Mouse (Mus musculus) ES-Bruce4 (cell line): ENCODE results near the gene Slc16a13. TPM values are rescaled to one million over a fixed set of nuclear protein-coding genes. Genes with fewer than 3 reads are reported as not detected.
"Not testable (repeated sequence)": the region's sequence is repeated elsewhere in the genome, so short reads cannot be mapped to it uniquely, and the experiment has no call there.

Source experiments
- H3K27ac ChIP-seq: 2 replicates; pipeline ENCODE4 v1.5.1; 2012; ENCODE audit warnings: low read length, inconsistent platforms; ENCODE audit not compliant: insufficient read depth
- H3K27me3 ChIP-seq: 2 replicates; pipeline ENCODE4 v1.6.1; 2012; ENCODE audit warnings: mild to moderate bottlenecking, low read length, inconsistent platforms; ENCODE audit not compliant: control insufficient read depth, poor library complexity, insufficient read depth, severe bottlenecking
- H3K36me3 ChIP-seq: 2 replicates; pipeline ENCODE4 v1.6.1; 2012; ENCODE audit warnings: inconsistent platforms, mild to moderate bottlenecking, low read length, moderate library complexity; ENCODE audit not compliant: control insufficient read depth, poor library complexity, insufficient read depth, severe bottlenecking
- H3K4me1 ChIP-seq: one replicate; pipeline ENCODE4 v1.8.1; 2011; ENCODE audit warnings: low read length; ENCODE audit not compliant: control insufficient read depth, insufficient read depth
- H3K4me3 ChIP-seq: 2 replicates; pipeline ENCODE4 v1.5.1; 2011; ENCODE audit warnings: low read depth, mild to moderate bottlenecking, low read length
- H3K9ac ChIP-seq: 2 replicates; pipeline ENCODE4 v1.6.1; 2012; ENCODE audit warnings: low read depth, mild to moderate bottlenecking, inconsistent platforms; ENCODE audit not compliant: poor library complexity, severe bottlenecking
- H3K9me3 ChIP-seq: replicated peaks from 2 replicates; pipeline ENCODE4 v1.6.1; 2012; ENCODE audit warnings: mild to moderate bottlenecking, low read length, inconsistent platforms; ENCODE audit not compliant: control insufficient read depth, poor library complexity, insufficient read depth, severe bottlenecking
- CTCF ChIP-seq: IDR thresholded peaks from one replicate; pipeline ENCODE4 v1.8.1; 2011; ENCODE audit warnings: low read depth, low read length
- EP300 ChIP-seq: IDR thresholded peaks from 2 replicates; pipeline ENCODE4 v1.6.1; 2011; ENCODE audit warnings: low read depth, low read length; ENCODE audit not compliant: insufficient read depth
- POLR2A ChIP-seq: IDR thresholded peaks from one replicate; pipeline ENCODE4 v1.8.1; 2011; ENCODE audit warnings: low read length; ENCODE audit not compliant: insufficient read depth
- polyA plus RNA-seq: library from polyadenylated mRNA; stranded (reverse); fragments of >200 nt; gene quantifications from 2 replicates; pipeline ENCODE4 v1.2.4, GENCODE M21; 2011; ENCODE audit warnings: low read depth; ENCODE audit not compliant: missing spikeins, insufficient read depth, insufficient read length

Gene Slc16a13
- polyA plus RNA-seq, 1 experiment = 8.9 TPM

DNA sequence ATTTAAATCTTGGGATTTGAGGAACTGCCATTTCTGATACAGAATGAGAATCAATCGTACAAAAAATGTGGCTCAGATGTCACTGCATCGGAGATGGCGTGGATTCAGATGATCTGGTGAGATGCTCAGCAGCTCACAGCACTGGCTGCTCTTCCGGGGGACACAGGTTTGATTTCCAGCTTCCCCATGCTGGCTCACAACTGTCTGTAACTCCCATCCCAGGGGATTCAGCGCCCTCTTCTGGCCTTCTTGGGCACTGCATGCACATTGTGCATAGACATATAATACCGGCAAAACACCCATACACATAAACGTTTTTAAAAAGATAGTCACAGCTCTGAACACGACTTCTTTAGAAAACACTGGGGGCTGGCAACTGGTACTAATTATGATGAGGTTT is 43.2 kb downstream of the Slc16a13 start:
- TF ChIP-seq CTCF = peak; percentile 72
- no peak for TF ChIP-seq EP300
- no peaks in the 10 kb centered on the region for H3K36me3 ChIP-seq
- H3K9me3 ChIP-seq = no peaks in the 10 kb centered on the region
- H3K27me3 ChIP-seq = no peaks in the 10 kb centered on the region
- H3K9ac ChIP-seq = no peak overlapping the region
- no peak overlapping the region for H3K4me3 ChIP-seq
- H3K27ac ChIP-seq = no peak overlapping the region
- H3K4me1 ChIP-seq = no peaks in the 10 kb centered on the region

GRCm38 (mm10) chr11:70174491-70174890 is 46.4 kb downstream of the Slc16a13 start:
- H3K9me3 ChIP-seq = no peaks in the 10 kb centered on the region
- TF ChIP-seq POLR2A = no peak
- no peak for TF ChIP-seq EP300
- no peak for TF ChIP-seq CTCF
- no peaks in the 10 kb centered on the region for H3K4me1 ChIP-seq
- no peak overlapping the region for H3K4me3 ChIP-seq
- no peaks in the 10 kb centered on the region for H3K27me3 ChIP-seq
- H3K27ac ChIP-seq = no peak overlapping the region
- no peaks in the 10 kb centered on the region for H3K36me3 ChIP-seq
- H3K9ac ChIP-seq = no peak overlapping the region

GRCm38 (mm10) chr11:70172298-70172697 is 48.6 kb downstream of the Slc16a13 start:
- H3K4me3 ChIP-seq = no peak overlapping the region
- no peak for TF ChIP-seq EP300
- TF ChIP-seq CTCF = peak; percentile 38
- H3K36me3 ChIP-seq = no peaks in the 10 kb centered on the region
- H3K4me1 ChIP-seq = no peaks in the 10 kb centered on the region
- H3K9ac ChIP-seq = no peak overlapping the region
- H3K9me3 ChIP-seq = no peaks in the 10 kb centered on the region
- H3K27ac ChIP-seq = no peak overlapping the region
- no peaks in the 10 kb centered on the region for H3K27me3 ChIP-seq

GRCm38 (mm10) chr11:70171847-70172246 is 49.0 kb downstream of the Slc16a13 start:
- Histone ChIP-seq H3K9me3 (no peaks in the 10 kb centered on the region), H3K27me3 (no peaks in the 10 kb centered on the region), H3K9ac (no peak overlapping the region), H3K4me1 (no peaks in the 10 kb centered on the region), H3K4me3 (no peak overlapping the region), H3K36me3 (no peaks in the 10 kb centered on the region), H3K27ac (no peak overlapping the region)
- peak; percentile 38 for TF ChIP-seq CTCF
- TF ChIP-seq EP300 = no peak
- TF ChIP-seq POLR2A = no peak

GRCm38 (mm10) chr11:70171181-70171580 is 49.7 kb downstream of the Slc16a13 start:
- Histone ChIP-seq H3K27ac (no peak overlapping the region), H3K27me3 (no peaks in the 10 kb centered on the region), H3K4me1 (no peaks in the 10 kb centered on the region), H3K9ac (no peak overlapping the region), H3K36me3 (no peaks in the 10 kb centered on the region), H3K9me3 (no peaks in the 10 kb centered on the region), H3K4me3 (no peak overlapping the region)
- TF ChIP-seq EP300 = no peak
- TF ChIP-seq POLR2A = no peak
- TF ChIP-seq CTCF = no peak

DNA sequence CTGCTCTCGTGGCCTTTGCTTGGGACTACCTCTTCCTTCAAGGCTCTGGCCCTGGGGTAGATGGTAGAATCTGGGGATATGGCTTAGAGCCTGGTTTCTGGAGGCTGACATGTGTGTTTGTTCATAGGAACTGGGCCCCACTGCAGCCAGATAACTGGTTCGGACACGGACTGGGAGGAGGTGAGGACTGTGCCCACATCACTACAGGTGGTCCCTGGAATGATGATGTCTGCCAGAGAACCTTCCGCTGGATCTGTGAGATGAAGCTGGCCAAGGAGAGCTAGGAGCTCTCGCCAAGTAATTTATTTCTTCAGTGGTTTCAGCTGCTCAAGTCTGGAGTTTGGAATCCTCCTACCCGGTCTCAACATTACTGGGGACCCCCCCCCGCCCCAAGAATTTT is 50.6 kb downstream of the Slc16a13 start:
- TF ChIP-seq POLR2A (no peak), EP300 (no peak), CTCF (no peak)
- H3K27me3 ChIP-seq = no peaks in the 10 kb centered on the region
- H3K9me3 ChIP-seq = no peaks in the 10 kb centered on the region
- no peaks in the 10 kb centered on the region for H3K4me1 ChIP-seq
- no peaks in the 10 kb centered on the region for H3K36me3 ChIP-seq
- H3K9ac ChIP-seq = no peak overlapping the region
- no peak overlapping the region for H3K27ac ChIP-seq
- no peak overlapping the region for H3K4me3 ChIP-seq

DNA sequence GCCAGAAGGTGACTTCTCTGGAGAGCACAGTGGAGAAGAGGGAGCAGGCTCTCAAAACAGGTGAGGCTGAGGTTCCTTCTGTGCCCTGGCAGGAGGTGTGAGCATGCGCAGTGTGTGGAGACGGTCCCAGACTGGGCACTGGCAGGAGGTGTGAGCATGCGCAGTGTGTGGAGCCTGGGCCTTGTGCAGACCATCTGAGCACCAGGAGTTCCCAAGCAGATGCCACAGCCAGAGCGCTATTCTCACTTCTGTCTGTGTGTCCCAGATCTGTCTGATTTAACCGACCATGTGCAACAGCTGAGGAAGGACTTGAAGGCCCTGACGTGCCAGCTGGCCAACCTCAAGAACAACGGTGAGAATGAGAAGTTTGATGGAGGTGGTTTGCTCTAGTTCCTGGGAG is 51.4 kb downstream of the Slc16a13 start:
- H3K27me3 ChIP-seq, H3K27ac ChIP-seq, H3K4me1 ChIP-seq, H3K9me3 ChIP-seq, H3K4me3 ChIP-seq, H3K36me3 ChIP-seq, H3K9ac ChIP-seq: not testable (repeated sequence)
